Mouse (Mus musculus): ENCODE data around the gene Ccdc14. TPM values are rescaled to one million over a fixed set of nuclear protein-coding genes. Genes with fewer than 3 reads are reported as not detected.
"Not testable (repeated sequence)": the region's sequence is repeated elsewhere in the genome, so short reads cannot be mapped to it uniquely, and the experiment has no call there.

Gene Ccdc14
- polyA plus RNA-seq (2015; fragmentation: Nextera tagmentation; extraction: Ambion mirVana), result 6.4 and 8.0 TPM in 2 replicates

GRCm38 (mm10) chr16:34690334-34691144, at the start of gene Ccdc14:
Ccdc14 (plus strand) TSS chr16:34690616.
- peak within 1 kb of the TSS; percentile 85 for H3K27ac ChIP-seq
- H3K9ac ChIP-seq, result peak within 1 kb of the TSS; percentile 79
- H3K36me3 ChIP-seq (ENCODE audit: poor library complexity, severe bottlenecking), result no peaks in the 10 kb centered on the region
- WGBS, result under 1% methylated on average over 53 of the region's 53 CpGs
- peak; percentile 95 for ATAC-seq
- H3K4me3 ChIP-seq, result peak within 1 kb of the TSS; percentile 68
- peak within 1 kb of the TSS; percentile 71 for H3K4me2 ChIP-seq
- no peaks in the 10 kb centered on the region for H3K27me3 ChIP-seq
- H3K9me3 ChIP-seq (replicated peaks), result no peaks in the 10 kb centered on the region
- peaks cover 7% of the 10 kb centered on the region for H3K4me1 ChIP-seq

GRCm38 (mm10) chr16:34643511-34644259, 46.7 kb upstream of the Ccdc14 start:
- H3K4me2 ChIP-seq, result no peak overlapping the region
- 81% methylated on average over 8 of the region's 8 CpGs for WGBS
- ATAC-seq, result no peak
- H3K9me3 ChIP-seq (replicated peaks), result no peaks in the 10 kb centered on the region
- no peaks in the 10 kb centered on the region for H3K27me3 ChIP-seq
- H3K4me1 ChIP-seq, result no peaks in the 10 kb centered on the region
- H3K4me3 ChIP-seq, result no peak overlapping the region
- no peaks in the 10 kb centered on the region for H3K36me3 ChIP-seq (ENCODE audit: poor library complexity, severe bottlenecking)
- no peak overlapping the region for H3K9ac ChIP-seq
- H3K27ac ChIP-seq, result no peak overlapping the region

GRCm38 (mm10) chr16:34649621-34650020, 40.8 kb upstream of the Ccdc14 start, which contains the start of gene Ropn1:
Ropn1 (plus strand) TSS chr16:34649921.
- WGBS, result 65% methylated on average over 7 of the region's 7 CpGs
- no peaks in the 10 kb centered on the region for H3K4me1 ChIP-seq
- no peaks in the 10 kb centered on the region for H3K36me3 ChIP-seq (ENCODE audit: poor library complexity, severe bottlenecking)
- H3K4me2 ChIP-seq, result no peak within 1 kb of the TSS
- H3K9me3 ChIP-seq (replicated peaks), result no peaks in the 10 kb centered on the region
- H3K4me3 ChIP-seq, result no peak within 1 kb of the TSS
- no peak within 1 kb of the TSS for H3K9ac ChIP-seq
- H3K27ac ChIP-seq, result no peak within 1 kb of the TSS
- no peak for ATAC-seq
- H3K27me3 ChIP-seq, result no peaks in the 10 kb centered on the region

- 87% methylated on average over 5 of the region's 5 CpGs for WGBS
- Histone ChIP-seq H3K9ac (no peak overlapping the region), H3K27ac (no peak overlapping the region), H3K4me2 (no peak overlapping the region), H3K27me3 (no peaks in the 10 kb centered on the region), H3K36me3 (ENCODE audit: poor library complexity, severe bottlenecking) (no peaks in the 10 kb centered on the region), H3K4me3 (no peak overlapping the region), H3K9me3 (replicated peaks) (no peaks in the 10 kb centered on the region), H3K4me1 (peaks cover 4% of the 10 kb centered on the region)
- ATAC-seq, result no peak
Observed at GRCm38 (mm10) chr16:34653023-34653422, 37.4 kb upstream of the Ccdc14 start.

GRCm38 (mm10) chr16:34657566-34657965, 32.9 kb upstream of the Ccdc14 start:
- H3K27me3 ChIP-seq; H3K36me3 ChIP-seq (ENCODE audit: poor library complexity, severe bottlenecking); H3K9me3 ChIP-seq (replicated peaks); H3K27ac ChIP-seq: not testable (repeated sequence)
- Histone ChIP-seq H3K4me3 (peak overlapping the region; percentile 37), H3K4me1 (peaks cover 12% of the 10 kb centered on the region), H3K4me2 (peak overlapping the region; percentile 61), H3K9ac (peak overlapping the region; percentile 45)
- WGBS, result 3% methylated on average over 16 of the region's 16 CpGs
- peak; percentile 27; the same call in 1 of the 2 replicates for ATAC-seq

GRCm38 (mm10) chr16:34657983-34658382, 32.4 kb upstream of the Ccdc14 start:
- no peaks in the 10 kb centered on the region for H3K27me3 ChIP-seq
- no peaks in the 10 kb centered on the region for H3K36me3 ChIP-seq (ENCODE audit: poor library complexity, severe bottlenecking)
- ATAC-seq, result no peak
- peaks cover 12% of the 10 kb centered on the region for H3K4me1 ChIP-seq
- peak overlapping the region; percentile 37 for H3K4me3 ChIP-seq
- no peak overlapping the region for H3K27ac ChIP-seq
- H3K9ac ChIP-seq, result no peak overlapping the region
- 26% methylated on average over 5 of the region's 5 CpGs for WGBS
- no peaks in the 10 kb centered on the region for H3K9me3 ChIP-seq (replicated peaks)
- H3K4me2 ChIP-seq, result peak overlapping the region; percentile 61

GRCm38 (mm10) chr16:34658388-34658787, 32.0 kb upstream of the Ccdc14 start:
- Histone ChIP-seq H3K36me3 (ENCODE audit: poor library complexity, severe bottlenecking) (no peaks in the 10 kb centered on the region), H3K4me3 (peak overlapping the region; percentile 37; the same call in 1 of the 2 replicates), H3K9ac (no peak overlapping the region), H3K27me3 (no peaks in the 10 kb centered on the region), H3K4me2 (peak overlapping the region; percentile 61), H3K27ac (no peak overlapping the region), H3K4me1 (peaks cover 12% of the 10 kb centered on the region), H3K9me3 (replicated peaks) (no peaks in the 10 kb centered on the region)
- peak; percentile 79 for ATAC-seq
- WGBS, result 37% methylated on average over 11 of the region's 11 CpGs

- Histone ChIP-seq H3K4me2 (no peak overlapping the region), H3K36me3 (ENCODE audit: poor library complexity, severe bottlenecking) (no peaks in the 10 kb centered on the region), H3K27me3 (peaks cover 33% of the 10 kb centered on the region), H3K27ac (no peak overlapping the region), H3K9ac (no peak overlapping the region), H3K9me3 (replicated peaks) (no peaks in the 10 kb centered on the region), H3K4me3 (no peak overlapping the region), H3K4me1 (peaks cover 5% of the 10 kb centered on the region; the same call in 1 of the 2 replicates)
- ATAC-seq, result no peak
- 70% methylated on average over 3 of the region's 3 CpGs for WGBS
Observed at GRCm38 (mm10) chr16:34664553-34664952, 25.9 kb upstream of the Ccdc14 start.

GRCm38 (mm10) chr16:34667031-34667726, 23.2 kb upstream of the Ccdc14 start:
- Histone ChIP-seq H3K36me3 (ENCODE audit: poor library complexity, severe bottlenecking) (no peaks in the 10 kb centered on the region), H3K4me2 (peak overlapping the region; percentile 40), H3K9ac (no peak overlapping the region), H3K4me1 (peaks cover 5% of the 10 kb centered on the region; the same call in 1 of the 2 replicates), H3K27me3 (peaks cover 45% of the 10 kb centered on the region), H3K27ac (no peak overlapping the region), H3K9me3 (replicated peaks) (no peaks in the 10 kb centered on the region), H3K4me3 (peak overlapping the region; percentile 1; the same call in 1 of the 2 replicates)
- peak; percentile 74 for ATAC-seq
- WGBS, result 2% methylated on average over 20 of the region's 20 CpGs

- WGBS, result 84% methylated on average over 9 of the region's 9 CpGs
- Histone ChIP-seq H3K4me1 (peaks cover 9% of the 10 kb centered on the region; the same call in 1 of the 2 replicates), H3K9ac (no peak overlapping the region), H3K9me3 (replicated peaks) (no peaks in the 10 kb centered on the region), H3K36me3 (ENCODE audit: poor library complexity, severe bottlenecking) (no peaks in the 10 kb centered on the region), H3K4me2 (no peak overlapping the region), H3K4me3 (no peak overlapping the region), H3K27me3 (peaks cover 46% of the 10 kb centered on the region), H3K27ac (no peak overlapping the region)
- ATAC-seq, result no peak
Observed at GRCm38 (mm10) chr16:34668341-34668740, 22.1 kb upstream of the Ccdc14 start.

GRCm38 (mm10) chr16:34671966-34672365, 18.4 kb upstream of the Ccdc14 start:
- Histone ChIP-seq H3K27me3 (peaks cover 35% of the 10 kb centered on the region), H3K4me1 (peaks cover 16% of the 10 kb centered on the region), H3K9me3 (replicated peaks) (no peaks in the 10 kb centered on the region), H3K9ac (no peak overlapping the region), H3K4me3 (no peak overlapping the region), H3K36me3 (ENCODE audit: poor library complexity, severe bottlenecking) (no peaks in the 10 kb centered on the region), H3K27ac (no peak overlapping the region), H3K4me2 (no peak overlapping the region)
- ATAC-seq, result no peak
- WGBS, result 14% methylated on average over 7 of the region's 7 CpGs

All from forebrain, embryonic 13.5 days (tissue).